Mouse (Mus musculus) ES-E14 (cell line): ENCODE measurements around the gene Fbxw15. TPM values are rescaled to one million over a fixed set of nuclear protein-coding genes. Genes with fewer than 3 reads are reported as not detected.
"Not testable (repeated sequence)": the region's sequence is repeated elsewhere in the genome, so short reads cannot be mapped to it uniquely, and the experiment has no call there.

ENCODE experiments used
- DNase-seq: peaks from one replicate; pipeline ENCODE4 v3.0.0-alpha.2; 2013; ENCODE audit warnings: low read depth, low spot score
- H3K27ac ChIP-seq: 2 replicates; pipeline ENCODE4 v1.5.1; 2012; ENCODE audit warnings: low read depth, mild to moderate bottlenecking, low read length, moderate library complexity, mixed read lengths; ENCODE audit not compliant: poor library complexity, insufficient read depth, severe bottlenecking
- H3K36me3 ChIP-seq: 2 replicates; pipeline ENCODE4 v1.6.1; 2012; ENCODE audit warnings: mild to moderate bottlenecking, low read length, moderate library complexity, mixed read lengths; ENCODE audit not compliant: control insufficient read depth, poor library complexity, insufficient read depth, severe bottlenecking
- H3K4me1 ChIP-seq, 2 experiments: fragments of 150-350 bp in 1 of 2; sonication (generic) in 1 of 2; 2 replicates each; pipeline ENCODE4 v1.6.1; 2012; ENCODE audit warnings: low read length in 2 of 2, mild to moderate bottlenecking in 1 of 2, mixed read lengths in 1 of 2; ENCODE audit not compliant: control insufficient read depth in 2 of 2, insufficient read depth in 2 of 2, poor library complexity in 1 of 2
- H3K4me3 ChIP-seq, 2 experiments: fragments of 150-350 bp in 1 of 2; sonication (generic) in 1 of 2; 2 replicates each; pipeline ENCODE4 v1.5.1; 2012; ENCODE audit warnings: low read length in 2 of 2, low read depth in 1 of 2, mild to moderate bottlenecking in 1 of 2, mixed read lengths in 1 of 2; ENCODE audit not compliant: insufficient read depth in 1 of 2, poor library complexity in 1 of 2, severe bottlenecking in 1 of 2
- H3K9ac ChIP-seq: 2 replicates; pipeline ENCODE4 v1.6.1; 2012; ENCODE audit warnings: low read depth, mild to moderate bottlenecking, low read length, mixed read lengths; ENCODE audit not compliant: poor library complexity, insufficient read depth, severe bottlenecking
- H3K9me3 ChIP-seq: fragments of 150-350 bp; sonication (generic); 2 replicates; pipeline ENCODE4 v1.6.1; 2012; ENCODE audit warnings: low read depth, mild to moderate bottlenecking, low read length; ENCODE audit not compliant: control insufficient read depth, insufficient read depth
- CHD2 ChIP-seq: IDR thresholded peaks from 2 replicates; pipeline ENCODE4 v1.6.1; 2014; ENCODE audit warnings: mild to moderate bottlenecking, low read depth, low read length, inconsistent platforms
- HCFC1 ChIP-seq: IDR thresholded peaks from 2 replicates; pipeline ENCODE4 v1.6.1; 2012; ENCODE audit warnings: low read length, inconsistent platforms, borderline replicate concordance; ENCODE audit not compliant: insufficient read depth
- MAFK ChIP-seq: IDR thresholded peaks from 2 replicates; pipeline ENCODE4 v1.6.1; 2014; ENCODE audit warnings: mild to moderate bottlenecking, low read depth, low read length, inconsistent platforms; ENCODE audit not compliant: insufficient read depth
- ZC3H11A ChIP-seq: IDR thresholded peaks from 2 replicates; pipeline ENCODE4 v1.6.1; 2012; ENCODE audit warnings: low read depth, mild to moderate bottlenecking, inconsistent platforms, low read length, borderline replicate concordance
- ZNF384 ChIP-seq: IDR thresholded peaks from 2 replicates; pipeline ENCODE4 v1.6.1; 2012; ENCODE audit warnings: low read depth, low read length, inconsistent platforms
- in situ Hi-C, 2 experiments: fragments of 600-800 bp; cut with MboI; formaldehyde crosslinking; loops; one replicate each; pipeline ENCODE4 v1.15.1; 2025; ENCODE audit warnings: low sequenced_read_pairs in 2 of 2, inconsistent platforms in 1 of 2; ENCODE audit not compliant: unreplicated experiment in 2 of 2
- total RNA-seq: library from RNA; depleted of rRNA; stranded (reverse); fragments of 300-350 nt; gene quantifications from 2 replicates; pipeline ENCODE4 v1.2.3, GENCODE M21; 2012; rRNA removed

The Fbxw15 gene
- not detected in 2 replicates for total RNA-seq

DNA sequence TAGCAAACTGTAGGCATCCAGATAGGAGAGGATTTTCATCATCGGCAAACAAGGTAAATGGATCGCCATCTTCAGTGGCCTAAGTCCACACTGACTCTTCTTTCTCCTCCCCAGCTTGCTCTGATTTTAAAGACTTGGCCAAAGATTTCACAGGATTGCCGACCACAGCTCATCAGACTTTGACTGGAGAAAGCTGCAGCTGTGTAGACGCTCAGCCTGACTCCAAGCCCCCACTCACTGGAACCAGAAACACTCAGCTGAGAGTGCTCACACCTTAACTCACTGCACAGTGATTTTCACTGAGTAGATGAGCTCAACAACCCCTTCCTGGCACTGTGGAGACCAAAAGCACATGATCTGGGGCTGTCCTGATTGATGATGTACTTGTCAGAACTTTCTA is at the start of gene Fbxw15:
Gene Fbxw15, minus strand, starts transcription at position 101 of the 400 bp plus-strand sequence.
- H3K9me3 ChIP-seq, H3K36me3 ChIP-seq, DNase-seq, in situ Hi-C loops, H3K27ac ChIP-seq, H3K9ac ChIP-seq, H3K4me3 ChIP-seq, H3K4me1 ChIP-seq: not testable (repeated sequence)

DNA sequence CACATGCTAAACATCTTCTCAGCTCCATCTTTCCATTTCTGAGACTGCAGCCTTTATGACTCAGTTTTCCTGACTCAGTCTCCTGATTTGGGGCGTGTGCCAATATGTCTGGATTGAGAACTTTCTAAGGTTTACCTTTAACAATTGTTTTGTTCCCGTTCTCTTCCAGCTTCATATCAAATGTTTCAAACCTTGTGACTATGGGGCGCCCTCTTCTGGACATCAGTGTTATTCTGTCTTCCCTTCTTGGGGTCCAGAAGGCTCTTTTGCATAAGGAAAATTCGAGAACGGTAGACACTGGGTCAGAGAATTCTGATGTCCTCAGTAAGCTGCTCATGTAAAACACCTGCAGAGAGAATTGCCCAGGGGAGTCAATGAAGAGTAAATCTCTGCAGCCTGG is 38.8 kb upstream of the Fbxw15 start:
- in situ Hi-C loops, DNase-seq, H3K9ac ChIP-seq, H3K36me3 ChIP-seq, H3K4me1 ChIP-seq, H3K27ac ChIP-seq, H3K4me3 ChIP-seq, H3K9me3 ChIP-seq: not testable (repeated sequence)
- peak; percentile 22; the same call in 1 of the 2 replicates for TF ChIP-seq ZC3H11A

DNA sequence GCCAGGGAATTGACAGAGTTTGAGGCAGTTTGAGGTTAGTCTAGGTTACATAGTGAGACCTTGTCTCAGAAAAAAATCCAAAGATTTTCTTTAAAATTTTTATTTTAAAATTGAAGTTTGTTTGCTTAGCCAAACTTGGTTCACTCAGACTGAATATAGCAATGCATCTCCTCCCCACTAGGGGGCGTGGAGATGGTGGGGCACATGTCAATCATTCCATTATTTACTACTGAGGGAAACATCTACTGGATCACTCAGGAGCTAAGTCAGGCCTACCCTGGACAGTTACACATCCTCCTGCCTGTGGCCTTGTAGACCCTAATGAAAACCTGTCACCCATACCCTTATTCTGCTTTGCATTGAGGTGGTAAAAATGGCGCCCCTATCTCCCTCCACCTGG is 34.1 kb upstream of the Fbxw15 start:
- H3K4me1 ChIP-seq, DNase-seq, H3K36me3 ChIP-seq, H3K9me3 ChIP-seq, H3K27ac ChIP-seq, in situ Hi-C loops, H3K4me3 ChIP-seq, H3K9ac ChIP-seq: not testable (repeated sequence)

- Histone ChIP-seq H3K9me3 (no peaks in the 10 kb centered on the region), H3K36me3 (no peaks in the 10 kb centered on the region), H3K27ac (no peak overlapping the region), H3K4me1 (no peaks in the 10 kb centered on the region), H3K9ac (no peak overlapping the region), H3K4me3 (no peak overlapping the region)
- DNase-seq, result no peak
- TF ChIP-seq CHD2, result no peak
- no peak for TF ChIP-seq HCFC1
- TF ChIP-seq ZC3H11A, result no peak
- TF ChIP-seq MAFK, result no peak
- TF ChIP-seq ZNF384, result no peak
- in situ Hi-C loops, result no loop called here
Measured at GRCm38 (mm10) chr9:109597226-109597625, 29.2 kb upstream of the Fbxw15 start.

DNA sequence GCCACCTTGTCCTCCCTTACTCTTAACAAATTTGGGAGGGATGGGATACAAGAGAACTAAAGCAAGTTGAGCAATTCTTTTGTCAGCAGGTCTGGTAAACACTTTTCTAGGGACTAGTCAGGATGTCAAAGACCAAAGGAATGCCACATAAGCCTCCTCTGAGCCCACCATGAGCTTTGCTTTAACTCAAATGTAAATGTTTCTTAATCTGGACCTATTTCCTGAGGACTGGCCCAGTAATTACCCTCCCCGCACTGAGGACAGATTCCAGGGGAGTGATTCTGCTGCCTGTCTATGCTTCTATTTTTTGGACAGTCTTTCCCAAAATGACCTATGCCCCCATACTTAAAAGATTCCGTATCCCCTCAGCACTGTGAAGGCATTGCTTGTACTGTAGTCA is 26.8 kb upstream of the Fbxw15 start:
- Histone ChIP-seq H3K9me3 (no peaks in the 10 kb centered on the region), H3K36me3 (no peaks in the 10 kb centered on the region), H3K9ac (no peak overlapping the region), H3K4me3 (no peak overlapping the region), H3K4me1 (no peaks in the 10 kb centered on the region), H3K27ac (no peak overlapping the region)
- in situ Hi-C loops, result no loop called here
- DNase-seq, result no peak
- TF ChIP-seq CHD2 (no peak), HCFC1 (no peak), ZC3H11A (no peak), ZNF384 (no peak), MAFK (no peak)
